Mouse (Mus musculus) midbrain, embryonic 12.5 days (tissue): ENCODE data around the gene Kirrel3. TPM values are rescaled to one million over a fixed set of nuclear protein-coding genes. Genes with fewer than 3 reads are reported as not detected.
A peak's percentile ranks its signal among the peaks of the same experiment; 100 is the strongest.

ENCODE experiments used
- ATAC-seq: fragments of 200-750 bp; cut with Nextera tagmentation; 2 replicates; pipeline ENCODE4 v1.8.0; 2017; ENCODE audit warnings: low read depth, moderate TSS enrichment, moderate library complexity; ENCODE audit not compliant: low FRiP score
- H3K27ac ChIP-seq: fragments of 300-500 bp; sonication (generic); replicated peaks from 2 replicates; pipeline ENCODE4 v1.5.1; 2016; ENCODE audit warnings: mild to moderate bottlenecking
- H3K27me3 ChIP-seq: fragments of 300-500 bp; sonication (generic); 2 replicates; pipeline ENCODE4 v1.6.1; 2016; ENCODE audit warnings: mild to moderate bottlenecking
- H3K36me3 ChIP-seq: fragments of 300-500 bp; sonication (generic); 2 replicates; pipeline ENCODE4 v1.6.1; 2016
- H3K4me1 ChIP-seq: fragments of 300-500 bp; sonication (generic); 2 replicates; pipeline ENCODE4 v1.6.1; 2016
- H3K4me2 ChIP-seq: fragments of 300-500 bp; sonication (generic); replicated peaks from 2 replicates; pipeline ENCODE4 v1.6.1; 2016; ENCODE audit warnings: mild to moderate bottlenecking, moderate library complexity
- H3K4me3 ChIP-seq: fragments of 300-500 bp; sonication (generic); 2 replicates; pipeline ENCODE4 v1.5.1; 2016; ENCODE audit warnings: mild to moderate bottlenecking
- H3K9ac ChIP-seq: fragments of 300-500 bp; sonication (generic); replicated peaks from 2 replicates; pipeline ENCODE4 v1.6.1; 2016; ENCODE audit warnings: mild to moderate bottlenecking, moderate library complexity
- H3K9me3 ChIP-seq: fragments of 300-500 bp; sonication (generic); 2 replicates; pipeline ENCODE4 v1.6.1; 2016; ENCODE audit warnings: mild to moderate bottlenecking
- WGBS: fragments of 180-500 bp; shearing (Covaris S2); methylation state at CpG from one replicate; pipeline ENCODE4 v1.1.7; 2016; 5-methylcytosine and 5-hydroxymethylcytosine counted together
- polyA plus RNA-seq: library from polyadenylated mRNA; unstranded; fragments of >200 nt; fragmentation: Nextera tagmentation; extraction: Ambion mirVana; gene quantifications from 2 replicates; pipeline ENCODE4 v1.2.1, GENCODE M21; 2016

Gene Kirrel3
- polyA plus RNA-seq, 1 experiment from 2014 or later = 9.5 TPM

- Histone ChIP-seq H3K36me3 (no peaks in the 10 kb centered on the region), H3K4me2 (no peak overlapping the region), H3K27me3 (no peaks in the 10 kb centered on the region), H3K9me3 (no peaks in the 10 kb centered on the region), H3K4me3 (no peak overlapping the region), H3K4me1 (no peaks in the 10 kb centered on the region), H3K9ac (no peak overlapping the region), H3K27ac (no peak overlapping the region)
- WGBS = 80% methylated on average over 6 of the region's 6 CpGs
- ATAC-seq = no peak
Measured at GRCm38 (mm10) chr9:34518861-34519260, 33.2 kb downstream of the Kirrel3 start.

- Histone ChIP-seq H3K27ac (no peak overlapping the region), H3K9me3 (no peaks in the 10 kb centered on the region), H3K4me1 (no peaks in the 10 kb centered on the region), H3K27me3 (no peaks in the 10 kb centered on the region), H3K36me3 (no peaks in the 10 kb centered on the region), H3K4me3 (no peak overlapping the region), H3K9ac (no peak overlapping the region), H3K4me2 (no peak overlapping the region)
- ATAC-seq = no peak
- 86% methylated on average over 20 of the region's 20 CpGs for WGBS
Measured at GRCm38 (mm10) chr9:34520234-34520950, 34.7 kb downstream of the Kirrel3 start.

GRCm38 (mm10) chr9:34525695-34526094, 40.0 kb downstream of the Kirrel3 start:
- ATAC-seq = no peak
- Histone ChIP-seq H3K27me3 (no peaks in the 10 kb centered on the region), H3K9ac (no peak overlapping the region), H3K9me3 (no peaks in the 10 kb centered on the region), H3K4me2 (no peak overlapping the region), H3K4me1 (no peaks in the 10 kb centered on the region), H3K27ac (no peak overlapping the region), H3K4me3 (no peak overlapping the region), H3K36me3 (no peaks in the 10 kb centered on the region)
- 87% methylated on average over 2 of the region's 2 CpGs for WGBS

GRCm38 (mm10) chr9:34538591-34539335, 53.1 kb downstream of the Kirrel3 start:
- H3K9me3 ChIP-seq = no peaks in the 10 kb centered on the region
- no peak for ATAC-seq
- no peaks in the 10 kb centered on the region for H3K36me3 ChIP-seq
- H3K4me3 ChIP-seq = no peak overlapping the region
- peaks cover 3% of the 10 kb centered on the region; the same call in 1 of the 2 replicates for H3K27me3 ChIP-seq
- H3K9ac ChIP-seq = no peak overlapping the region
- no peak overlapping the region for H3K27ac ChIP-seq
- 84% methylated on average over 7 of the region's 7 CpGs for WGBS
- no peaks in the 10 kb centered on the region for H3K4me1 ChIP-seq
- no peak overlapping the region for H3K4me2 ChIP-seq

- no peak for ATAC-seq
- Histone ChIP-seq H3K4me1 (no peaks in the 10 kb centered on the region), H3K4me3 (no peak overlapping the region), H3K9ac (no peak overlapping the region), H3K27ac (no peak overlapping the region), H3K4me2 (no peak overlapping the region), H3K9me3 (no peaks in the 10 kb centered on the region), H3K36me3 (no peaks in the 10 kb centered on the region), H3K27me3 (peaks cover 3% of the 10 kb centered on the region; the same call in 1 of the 2 replicates)
- WGBS = 81% methylated on average over 2 of the region's 2 CpGs
Measured at GRCm38 (mm10) chr9:34541908-34542307, 56.2 kb downstream of the Kirrel3 start.

- H3K9me3 ChIP-seq = no peaks in the 10 kb centered on the region
- H3K27ac ChIP-seq = no peak overlapping the region; the same call in 1 of the 2 replicates
- whole genome bisulfite sequencing = 26% methylated on average over 2 of the region's 2 CpGs
- H3K4me3 ChIP-seq = no peak overlapping the region
- no peaks in the 10 kb centered on the region for H3K36me3 ChIP-seq
- no peak for ATAC-seq
- H3K4me1 ChIP-seq = peaks cover 41% of the 10 kb centered on the region
- no peak overlapping the region for H3K9ac ChIP-seq
- H3K4me2 ChIP-seq = no peak overlapping the region
- peaks cover 19% of the 10 kb centered on the region for H3K27me3 ChIP-seq
Measured at GRCm38 (mm10) chr9:34555699-34556098, 70.0 kb downstream of the Kirrel3 start.

- H3K27me3 ChIP-seq = peaks cover 40% of the 10 kb centered on the region
- WGBS = 32% methylated on average over 5 of the region's 5 CpGs
- peaks cover 41% of the 10 kb centered on the region for H3K4me1 ChIP-seq
- H3K36me3 ChIP-seq = no peaks in the 10 kb centered on the region
- H3K4me2 ChIP-seq = peak overlapping the region; percentile 32
- H3K9me3 ChIP-seq = no peaks in the 10 kb centered on the region
- H3K27ac ChIP-seq = peak overlapping the region; percentile 65
- H3K4me3 ChIP-seq = no peak overlapping the region
- ATAC-seq = peak; percentile 89
- no peak overlapping the region for H3K9ac ChIP-seq
Measured at GRCm38 (mm10) chr9:34557846-34558245, 72.2 kb downstream of the Kirrel3 start.

- no peak overlapping the region for H3K4me3 ChIP-seq
- no peaks in the 10 kb centered on the region for H3K36me3 ChIP-seq
- peaks cover 41% of the 10 kb centered on the region for H3K4me1 ChIP-seq
- H3K27me3 ChIP-seq = peaks cover 40% of the 10 kb centered on the region
- peak overlapping the region; percentile 32 for H3K4me2 ChIP-seq
- peak overlapping the region; percentile 65 for H3K27ac ChIP-seq
- 23% methylated on average over 8 of the region's 8 CpGs for WGBS
- ATAC-seq = peak; percentile 89
- no peak overlapping the region for H3K9ac ChIP-seq
- no peaks in the 10 kb centered on the region for H3K9me3 ChIP-seq
Measured at GRCm38 (mm10) chr9:34558291-34558899, 72.7 kb downstream of the Kirrel3 start.

- Histone ChIP-seq H3K4me2 (no peak overlapping the region), H3K27ac (no peak overlapping the region)
Measured at GRCm38 (mm10) chr9:34559102-34559501, 73.4 kb downstream of the Kirrel3 start.

GRCm38 (mm10) chr9:34561281-34561680, 75.6 kb downstream of the Kirrel3 start:
- WGBS = 78% methylated on average over 1 of the region's 1 CpGs
- Histone ChIP-seq H3K4me3 (no peak overlapping the region), H3K4me2 (no peak overlapping the region), H3K9ac (no peak overlapping the region), H3K36me3 (no peaks in the 10 kb centered on the region), H3K27me3 (peaks cover 40% of the 10 kb centered on the region), H3K9me3 (no peaks in the 10 kb centered on the region), H3K4me1 (peaks cover 28% of the 10 kb centered on the region), H3K27ac (no peak overlapping the region)
- no peak for ATAC-seq

More at GRCm38 (mm10) chr9:34559102-34559501, 73.4 kb downstream of the Kirrel3 start:
- WGBS = 86% methylated on average over 9 of the region's 9 CpGs
- Histone ChIP-seq H3K9me3 (no peaks in the 10 kb centered on the region), H3K36me3 (no peaks in the 10 kb centered on the region), H3K27me3 (peaks cover 40% of the 10 kb centered on the region), H3K4me1 (peaks cover 41% of the 10 kb centered on the region), H3K4me3 (no peak overlapping the region), H3K9ac (no peak overlapping the region)
- ATAC-seq = no peak

- Histone ChIP-seq H3K4me1 (peaks cover 23% of the 10 kb centered on the region), H3K4me2 (no peak overlapping the region), H3K27ac (no peak overlapping the region), H3K27me3 (peaks cover 30% of the 10 kb centered on the region), H3K36me3 (no peaks in the 10 kb centered on the region), H3K9ac (no peak overlapping the region), H3K4me3 (no peak overlapping the region), H3K9me3 (no peaks in the 10 kb centered on the region)
- 79% methylated on average over 9 of the region's 9 CpGs for WGBS
- no peak for ATAC-seq
Measured at GRCm38 (mm10) chr9:34562437-34563000, 76.8 kb downstream of the Kirrel3 start.

GRCm38 (mm10) chr9:34573906-34574305, 88.2 kb downstream of the Kirrel3 start:
- no peaks in the 10 kb centered on the region for H3K4me1 ChIP-seq

More at GRCm38 (mm10) chr9:34573906-34574305, 88.2 kb downstream of the Kirrel3 start:
- Histone ChIP-seq H3K9ac (no peak overlapping the region), H3K9me3 (no peaks in the 10 kb centered on the region), H3K4me2 (no peak overlapping the region), H3K4me3 (no peak overlapping the region), H3K36me3 (no peaks in the 10 kb centered on the region), H3K27ac (no peak overlapping the region), H3K27me3 (no peaks in the 10 kb centered on the region)
- no peak for ATAC-seq
- WGBS = 90% methylated on average over 4 of the region's 4 CpGs
